Mouse (Mus musculus): ENCODE results near the gene Vmn1r42.
"Not testable (repeated sequence)": the region's sequence is repeated elsewhere in the genome, so short reads cannot be mapped to it uniquely, and the experiment has no call there.

The Vmn1r42 gene

DNA sequence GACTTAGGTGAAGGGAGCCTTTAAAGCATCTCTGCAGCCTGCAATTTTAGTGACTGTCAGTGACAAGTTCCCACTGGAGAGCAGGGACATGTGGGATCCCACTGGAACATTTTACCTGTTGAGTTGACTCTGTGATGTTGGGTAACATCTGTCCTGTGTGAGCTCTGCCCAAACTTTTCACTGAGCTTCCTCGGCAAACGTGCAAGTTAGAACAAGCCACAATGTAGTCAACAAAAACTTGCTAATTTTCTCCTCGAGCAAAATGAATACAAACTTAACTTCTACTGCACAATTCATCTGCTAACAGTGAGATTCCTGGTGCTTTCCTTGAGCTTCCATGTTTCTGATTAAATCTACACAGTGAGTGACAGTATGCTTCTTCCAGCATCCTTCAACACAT, at the start of gene Vmn1r42, which contains the start of gene Vmn1r43:
Gene Vmn1r42 (minus strand): TSS at position 101 of the 400 bp plus-strand sequence.
Gene Vmn1r43 (minus strand): TSS at position 101 of the 400 bp plus-strand sequence.
- DNase-seq: not testable (repeated sequence)

DNA sequence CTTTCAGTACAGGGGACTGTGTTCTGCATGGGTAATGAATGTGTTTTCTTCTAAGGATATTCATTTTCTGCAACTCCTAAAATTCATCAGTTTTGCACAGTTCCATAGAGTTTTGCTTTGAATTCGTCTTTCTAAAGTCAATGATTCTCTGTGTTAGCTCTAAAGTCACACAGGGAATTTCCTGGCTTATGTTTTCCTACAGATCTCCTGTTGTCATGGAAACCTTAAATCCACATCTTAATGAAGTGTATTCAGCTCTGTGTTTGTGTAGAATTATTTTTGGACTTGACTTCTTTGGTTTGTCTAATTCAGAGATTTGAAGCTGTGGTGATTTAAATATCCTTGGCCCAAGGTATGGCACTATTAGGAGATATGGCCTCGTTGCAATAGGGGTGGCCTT, 7.6 kb upstream of the Vmn1r42 start:
- no peak for DNase-seq

DNA sequence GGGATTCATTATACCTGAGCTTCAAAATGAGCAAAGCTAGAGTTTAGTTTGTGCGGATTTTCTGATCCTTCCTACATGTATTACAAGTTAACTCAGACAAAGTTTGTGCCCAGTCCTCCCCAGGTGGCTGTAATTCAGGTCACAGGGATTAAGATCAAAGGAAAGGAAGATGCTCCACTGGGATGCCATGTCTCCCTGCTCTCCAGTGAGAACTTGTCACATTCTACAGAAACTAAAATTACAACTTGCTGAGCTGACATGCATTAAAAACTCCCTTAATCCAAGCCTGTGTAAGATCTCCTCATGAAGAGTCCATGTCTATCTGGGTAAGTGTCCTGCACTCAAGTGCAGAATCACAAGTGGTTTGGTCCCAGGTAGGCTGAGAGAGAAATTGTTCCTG, 7.1 kb upstream of the Vmn1r42 start, which contains the start of gene Vmn1r44:
Gene Vmn1r44 (plus strand): TSS at position 301 of the 400 bp plus-strand sequence.
- no peak for DNase-seq

DNA sequence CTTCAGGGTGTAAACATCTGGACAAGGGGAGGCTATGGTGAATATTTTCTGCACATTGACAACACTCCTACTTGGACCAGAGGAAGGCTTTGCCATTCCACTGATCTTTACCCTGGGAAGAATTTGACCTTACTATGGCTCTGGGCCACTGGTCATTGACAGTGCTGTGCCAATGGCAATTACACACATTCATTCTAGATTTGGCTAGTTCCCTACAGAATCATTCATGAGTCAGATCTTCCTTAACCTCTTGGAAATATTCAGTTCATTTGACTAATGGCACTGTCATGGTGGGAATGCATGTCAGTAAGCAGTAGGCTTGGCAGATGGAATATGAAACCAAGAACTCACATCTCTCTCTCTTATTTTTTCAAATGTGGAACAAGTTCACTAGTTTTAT, 4.7 kb upstream of the Vmn1r42 start:
- no peak for DNase-seq

DNA sequence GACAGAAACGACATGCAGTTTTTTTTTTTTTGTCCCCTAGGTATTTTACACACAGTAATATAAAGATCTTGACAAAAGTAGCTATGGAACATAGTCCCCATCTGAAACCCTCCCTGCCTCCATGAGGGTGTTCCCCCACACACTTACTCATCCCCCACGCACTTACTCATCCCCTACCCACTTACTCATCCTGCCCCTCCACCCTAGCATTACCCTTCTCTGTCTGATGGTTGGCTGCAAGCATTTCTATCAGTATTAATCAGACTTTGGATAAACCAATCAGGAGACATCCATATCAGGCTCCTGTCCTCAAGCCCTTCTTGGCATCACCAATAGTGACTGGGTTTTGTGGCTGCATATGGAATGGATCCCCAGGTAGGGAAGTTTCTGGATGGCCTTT, 750 bp upstream of the Vmn1r42 start:
- DNase-seq: no peak

DNA sequence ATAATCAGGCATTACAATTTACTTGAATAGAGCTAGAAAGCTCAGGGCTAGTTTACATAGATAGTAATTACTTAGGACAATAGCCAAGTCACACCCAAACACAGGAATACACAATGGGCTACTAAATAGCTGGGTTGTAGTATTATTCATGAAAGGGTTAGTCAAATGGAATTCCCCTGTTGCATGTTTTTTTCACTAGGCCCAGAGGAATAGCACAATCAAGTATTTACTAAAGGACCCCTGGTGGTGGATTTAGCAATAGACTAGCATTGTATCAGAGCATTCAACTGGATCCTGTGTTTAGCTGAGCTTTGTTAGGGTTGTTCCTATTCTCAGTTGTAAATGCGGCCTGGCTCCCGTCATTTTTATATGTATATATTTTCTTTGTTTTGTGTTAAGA, 8.2 kb downstream of the Vmn1r42 start:
- no peak for DNase-seq

DNA sequence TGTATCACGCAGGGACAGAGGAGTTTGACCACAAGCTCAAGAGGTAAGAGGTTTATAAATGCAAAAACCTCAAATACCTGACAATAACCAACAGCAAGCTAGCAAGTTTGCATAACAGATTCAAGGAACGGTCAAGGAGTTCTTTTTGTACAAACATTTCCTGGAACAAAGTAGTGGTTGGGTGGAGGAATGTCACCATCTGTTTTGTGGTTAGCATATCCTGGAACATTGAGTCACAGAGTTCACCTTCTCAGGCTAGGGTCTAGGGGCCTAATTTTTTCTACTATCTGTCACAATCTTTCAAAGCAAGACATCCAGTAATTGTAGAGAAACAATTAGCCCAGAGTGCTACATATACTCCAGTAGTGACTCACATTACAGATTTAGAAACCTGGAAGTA, 8.9 kb downstream of the Vmn1r42 start:
- DNase-seq: no peak

DNA sequence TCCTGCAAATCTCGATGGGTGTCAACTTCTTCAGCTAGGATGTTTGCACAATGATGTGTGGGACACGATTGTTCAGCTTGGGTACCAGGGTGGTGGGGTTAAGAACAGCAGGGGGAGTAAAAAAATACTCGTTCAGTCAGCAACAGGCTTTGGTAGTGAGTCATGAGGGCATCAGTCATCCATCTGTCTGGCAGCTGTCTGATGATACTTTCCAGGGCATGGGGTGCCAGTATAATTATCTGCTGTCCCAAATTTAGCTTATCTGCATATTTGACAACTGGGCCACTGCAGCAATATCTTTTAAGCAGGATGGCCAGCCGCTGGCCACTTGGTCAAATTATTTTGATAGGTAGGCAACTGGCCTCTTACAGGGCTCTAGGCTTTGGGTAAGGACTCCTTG, 12.4 kb downstream of the Vmn1r42 start:
- no peak for DNase-seq

DNA sequence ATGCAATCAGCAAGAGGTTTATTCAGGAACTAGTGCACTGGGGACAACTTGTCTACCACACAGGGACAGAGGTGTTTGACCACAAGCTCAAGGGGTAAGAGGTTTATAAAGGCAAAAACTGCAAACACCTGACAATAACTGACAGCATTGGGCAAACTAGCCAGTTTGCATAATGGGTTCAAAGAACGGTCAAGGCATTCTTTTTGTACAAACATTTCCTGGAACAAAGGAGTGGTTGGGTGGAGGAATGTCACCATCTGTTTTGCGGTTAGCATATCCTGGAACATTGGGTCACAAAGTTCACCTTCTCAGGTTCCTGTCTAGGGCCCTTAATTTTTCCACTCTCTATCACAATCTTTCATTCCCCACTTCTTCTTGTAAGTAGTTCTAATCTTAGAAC, 16.4 kb downstream of the Vmn1r42 start:
- DNase-seq: no peak

DNA sequence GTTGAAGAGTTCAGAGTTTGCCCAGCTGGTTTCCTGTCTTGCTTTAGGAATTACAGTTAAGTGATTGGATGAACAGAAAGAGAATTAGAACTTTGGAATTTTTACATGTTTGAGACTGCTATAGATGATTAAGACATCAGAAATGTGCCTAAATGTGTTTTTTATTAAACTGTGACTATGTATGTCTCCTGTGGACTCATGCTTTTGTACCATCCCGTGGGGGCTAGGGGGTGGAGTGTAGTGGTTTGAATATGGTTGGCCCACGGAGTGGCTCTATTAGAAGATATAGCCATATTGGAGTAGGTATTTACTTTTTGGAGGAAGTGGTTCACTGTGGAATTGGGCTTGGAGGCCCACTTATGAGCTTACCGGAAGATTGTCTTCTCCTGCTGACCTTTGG, 18.7 kb downstream of the Vmn1r42 start:
- DNase-seq: no peak
